Mouse (Mus musculus): ENCODE measurements around the gene Vangl2.

Vangl2 gene

DNA sequence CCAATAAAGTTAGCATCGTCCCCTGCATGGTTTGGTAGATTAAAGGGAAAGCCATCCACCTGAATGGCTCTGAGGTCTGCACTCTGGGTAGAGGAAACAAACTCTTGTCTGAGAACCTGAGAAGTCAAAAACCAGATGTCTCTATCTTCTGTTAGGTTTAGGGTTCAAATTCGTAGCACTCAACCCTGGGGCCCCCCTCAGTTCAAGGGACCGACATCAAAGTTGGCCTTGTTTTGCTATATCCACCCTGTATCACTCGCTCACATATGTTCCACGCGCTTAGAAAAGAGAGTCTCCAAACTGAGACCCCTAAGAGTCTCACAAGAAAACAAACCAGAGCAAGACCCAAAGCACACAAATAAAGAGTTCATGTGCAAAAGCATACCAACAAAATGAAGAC, 66.5 kb downstream of the Vangl2 start:
- no peak for DNase-seq

DNA sequence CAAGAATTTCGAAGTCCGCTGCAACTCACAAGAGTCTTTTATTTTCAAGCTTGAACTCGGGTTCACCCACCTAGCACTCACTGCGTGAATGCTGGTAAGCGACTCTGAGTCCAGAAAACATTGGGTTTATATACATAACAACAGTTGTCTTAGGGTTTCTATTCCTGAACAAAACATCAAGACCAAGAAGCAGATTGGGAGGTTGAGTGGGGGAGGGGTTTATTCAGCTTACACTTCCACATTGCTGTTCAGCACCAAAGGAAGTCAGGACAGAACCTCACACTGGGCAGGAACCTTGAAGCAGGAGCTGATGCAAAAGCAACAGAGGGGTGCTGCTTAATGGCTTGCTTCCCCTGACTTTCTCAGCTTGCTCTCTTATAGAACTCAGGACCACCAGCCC, 67.5 kb downstream of the Vangl2 start:
- DNase-seq: no peak

DNA sequence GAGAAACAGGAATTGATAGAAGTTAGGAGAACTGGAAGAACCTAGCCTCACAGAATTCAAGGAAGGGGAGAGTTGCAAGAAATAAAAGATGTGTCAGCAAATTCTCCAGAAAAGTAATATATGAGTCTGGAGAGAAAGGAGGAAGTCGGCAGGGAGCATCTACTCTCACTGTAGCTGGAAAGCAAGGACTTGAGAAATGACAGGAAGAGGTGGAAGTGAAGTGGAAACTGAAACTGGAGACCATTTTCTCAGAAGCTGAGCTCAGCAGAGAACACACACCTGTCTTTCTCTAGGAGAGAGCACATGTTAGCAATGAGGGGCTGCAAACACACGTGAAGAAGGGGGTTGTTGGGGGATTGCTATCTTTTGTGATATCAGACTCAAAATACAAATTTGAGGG, 70.8 kb downstream of the Vangl2 start:
- no peak for DNase-seq

DNA sequence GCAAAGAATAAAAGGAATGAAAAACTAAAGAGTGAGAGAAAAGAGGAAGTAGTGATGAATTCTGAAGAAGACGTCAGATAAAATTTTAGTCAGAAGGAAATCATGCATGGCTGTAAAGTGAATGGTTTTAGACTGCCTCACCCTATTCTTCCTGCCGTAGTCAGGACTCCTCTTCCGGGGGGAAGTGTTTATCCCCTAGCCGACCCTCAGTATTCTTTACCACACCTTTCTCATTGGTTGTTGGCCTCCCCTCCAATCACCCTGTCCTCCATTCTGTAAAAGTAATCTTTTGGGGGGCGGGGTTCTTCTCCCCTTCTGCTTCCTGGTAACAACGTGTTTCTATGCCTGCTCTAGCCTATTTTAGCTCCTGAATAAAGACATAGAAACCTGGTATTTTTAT, 73.2 kb downstream of the Vangl2 start:
- no peak for DNase-seq
